Mouse (Mus musculus): ENCODE measurements around the gene Crlf2. TPM values are rescaled to one million over a fixed set of nuclear protein-coding genes. Genes with fewer than 3 reads are reported as not detected.
A peak's percentile ranks its signal among the peaks of the same experiment; 100 is the strongest.

The Crlf2 gene
- polyA plus RNA-seq, 1 experiment from 2014 or later = 3.3 TPM

GRCm38 (mm10) chr5:109552116-109552515 lies 6.7 kb downstream of the Crlf2 start:
- Histone ChIP-seq H3K4me1 (replicated peaks; ENCODE audit: control insufficient read depth, insufficient read depth, low read length) (no peaks in the 10 kb centered on the region), H3K4me3 (ENCODE audit: low read depth, low read length) (no peak overlapping the region), H3K27me3 (ENCODE audit: control insufficient read depth, insufficient read depth, low read length) (no peaks in the 10 kb centered on the region), H3K27ac (ENCODE audit: low read depth, low read length) (no peak overlapping the region), H3K4me2 (ENCODE audit: low read depth, low read length, severe bottlenecking) (no peak overlapping the region), H3K36me3 (ENCODE audit: control insufficient read depth, insufficient read depth, low read length) (no peaks in the 10 kb centered on the region; the same call in 1 of the 2 replicates), H3K9ac (ENCODE audit: low read length) (no peak overlapping the region), H3K9me3 (ENCODE audit: control insufficient read depth, low read length) (peaks cover 42% of the 10 kb centered on the region)
- ATAC-seq (replicated peaks; ENCODE audit: low FRiP score) (no peak), DNase-seq (ENCODE audit: low spot score) (no peak)
- 86% methylated on average over 9 of the region's 13 CpGs for WGBS

GRCm38 (mm10) chr5:109551041-109551765 lies 7.6 kb downstream of the Crlf2 start:
- H3K4me1 ChIP-seq (replicated peaks; ENCODE audit: control insufficient read depth, insufficient read depth, low read length) = no peaks in the 10 kb centered on the region
- no peak overlapping the region for H3K4me2 ChIP-seq (ENCODE audit: low read depth, low read length, severe bottlenecking)
- no peaks in the 10 kb centered on the region for H3K27me3 ChIP-seq (ENCODE audit: control insufficient read depth, insufficient read depth, low read length)
- H3K27ac ChIP-seq (ENCODE audit: low read depth, low read length) = no peak overlapping the region
- DNase-seq (ENCODE audit: low spot score) (peak; percentile 59), ATAC-seq (replicated peaks; ENCODE audit: low FRiP score) (no peak)
- no peak overlapping the region for H3K4me3 ChIP-seq (ENCODE audit: low read depth, low read length)
- H3K36me3 ChIP-seq (ENCODE audit: control insufficient read depth, insufficient read depth, low read length) = no peaks in the 10 kb centered on the region; the same call in 1 of the 2 replicates
- WGBS = 89% methylated on average over 25 of the region's 25 CpGs
- H3K9me3 ChIP-seq (ENCODE audit: control insufficient read depth, low read length) = peaks cover 35% of the 10 kb centered on the region
- no peak overlapping the region for H3K9ac ChIP-seq (ENCODE audit: low read length)

GRCm38 (mm10) chr5:109550225-109550935 lies 8.4 kb downstream of the Crlf2 start:
- ATAC-seq (replicated peaks; ENCODE audit: low FRiP score) (no peak), DNase-seq (ENCODE audit: low spot score) (peak; percentile 48)
- H3K4me1 ChIP-seq (replicated peaks; ENCODE audit: control insufficient read depth, insufficient read depth, low read length) = no peaks in the 10 kb centered on the region
- 91% methylated on average over 35 of the region's 36 CpGs for WGBS
- peaks cover 26% of the 10 kb centered on the region for H3K9me3 ChIP-seq (ENCODE audit: control insufficient read depth, low read length)
- H3K4me2 ChIP-seq (ENCODE audit: low read depth, low read length, severe bottlenecking) = no peak overlapping the region
- no peak overlapping the region for H3K27ac ChIP-seq (ENCODE audit: low read depth, low read length)
- no peaks in the 10 kb centered on the region for H3K27me3 ChIP-seq (ENCODE audit: control insufficient read depth, insufficient read depth, low read length)
- H3K9ac ChIP-seq (ENCODE audit: low read length) = no peak overlapping the region
- no peaks in the 10 kb centered on the region for H3K36me3 ChIP-seq (ENCODE audit: control insufficient read depth, insufficient read depth, low read length)
- no peak overlapping the region for H3K4me3 ChIP-seq (ENCODE audit: low read depth, low read length)

- no peaks in the 10 kb centered on the region for H3K27me3 ChIP-seq (ENCODE audit: control insufficient read depth, insufficient read depth, low read length)
- WGBS = 72% methylated on average over 9 of the region's 9 CpGs
- no peak overlapping the region for H3K9ac ChIP-seq (ENCODE audit: low read length)
- ATAC-seq (replicated peaks; ENCODE audit: low FRiP score) (no peak), DNase-seq (ENCODE audit: low spot score) (peak; percentile 39)
- no peak overlapping the region for H3K27ac ChIP-seq (ENCODE audit: low read depth, low read length)
- H3K4me3 ChIP-seq (ENCODE audit: low read depth, low read length) = no peak overlapping the region
- no peak overlapping the region for H3K4me2 ChIP-seq (ENCODE audit: low read depth, low read length, severe bottlenecking)
- no peaks in the 10 kb centered on the region for H3K36me3 ChIP-seq (ENCODE audit: control insufficient read depth, insufficient read depth, low read length)
- H3K4me1 ChIP-seq (replicated peaks; ENCODE audit: control insufficient read depth, insufficient read depth, low read length) = no peaks in the 10 kb centered on the region
- H3K9me3 ChIP-seq (ENCODE audit: control insufficient read depth, low read length) = peaks cover 21% of the 10 kb centered on the region
Measured at GRCm38 (mm10) chr5:109548712-109549111, 10.1 kb downstream of the Crlf2 start.

GRCm38 (mm10) chr5:109547112-109547511 lies 11.7 kb downstream of the Crlf2 start:
- Histone ChIP-seq H3K27ac (ENCODE audit: low read depth, low read length) (no peak overlapping the region), H3K9me3 (ENCODE audit: control insufficient read depth, low read length) (peaks cover 12% of the 10 kb centered on the region), H3K9ac (ENCODE audit: low read length) (no peak overlapping the region), H3K4me3 (ENCODE audit: low read depth, low read length) (no peak overlapping the region), H3K4me1 (replicated peaks; ENCODE audit: control insufficient read depth, insufficient read depth, low read length) (no peaks in the 10 kb centered on the region), H3K36me3 (ENCODE audit: control insufficient read depth, insufficient read depth, low read length) (no peaks in the 10 kb centered on the region), H3K27me3 (ENCODE audit: control insufficient read depth, insufficient read depth, low read length) (no peaks in the 10 kb centered on the region), H3K4me2 (ENCODE audit: low read depth, low read length, severe bottlenecking) (no peak overlapping the region)
- DNase-seq (ENCODE audit: low spot score) (no peak), ATAC-seq (replicated peaks; ENCODE audit: low FRiP score) (no peak)
- 84% methylated on average over 2 of the region's 2 CpGs for WGBS

- Histone ChIP-seq H3K27ac (ENCODE audit: low read depth, low read length) (no peak overlapping the region), H3K4me3 (ENCODE audit: low read depth, low read length) (no peak overlapping the region), H3K9me3 (ENCODE audit: control insufficient read depth, low read length) (no peaks in the 10 kb centered on the region; the same call in 1 of the 2 replicates), H3K27me3 (ENCODE audit: control insufficient read depth, insufficient read depth, low read length) (no peaks in the 10 kb centered on the region), H3K4me2 (ENCODE audit: low read depth, low read length, severe bottlenecking) (no peak overlapping the region), H3K9ac (ENCODE audit: low read length) (no peak overlapping the region), H3K4me1 (replicated peaks; ENCODE audit: control insufficient read depth, insufficient read depth, low read length) (no peaks in the 10 kb centered on the region), H3K36me3 (ENCODE audit: control insufficient read depth, insufficient read depth, low read length) (no peaks in the 10 kb centered on the region)
- no peak for DNase-seq (ENCODE audit: low spot score)
- ATAC-seq (replicated peaks; ENCODE audit: low FRiP score) = no peak
Measured at GRCm38 (mm10) chr5:109509679-109510078, 49.1 kb downstream of the Crlf2 start.

GRCm38 (mm10) chr5:109506729-109507128 lies 52.1 kb downstream of the Crlf2 start:
- H3K4me1 ChIP-seq (replicated peaks; ENCODE audit: control insufficient read depth, insufficient read depth, low read length) = no peaks in the 10 kb centered on the region
- H3K27ac ChIP-seq (ENCODE audit: low read depth, low read length) = no peak overlapping the region
- no peaks in the 10 kb centered on the region; the same call in 1 of the 2 replicates for H3K9me3 ChIP-seq (ENCODE audit: control insufficient read depth, low read length)
- ATAC-seq (replicated peaks; ENCODE audit: low FRiP score) (no peak), DNase-seq (ENCODE audit: low spot score) (no peak)
- H3K36me3 ChIP-seq (ENCODE audit: control insufficient read depth, insufficient read depth, low read length) = no peaks in the 10 kb centered on the region
- WGBS = 4% methylated on average over 1 of the region's 1 CpGs
- no peak overlapping the region for H3K4me2 ChIP-seq (ENCODE audit: low read depth, low read length, severe bottlenecking)
- H3K9ac ChIP-seq (ENCODE audit: low read length) = no peak overlapping the region
- no peak overlapping the region for H3K4me3 ChIP-seq (ENCODE audit: low read depth, low read length)
- H3K27me3 ChIP-seq (ENCODE audit: control insufficient read depth, insufficient read depth, low read length) = no peaks in the 10 kb centered on the region

All from forebrain, embryonic 11.5 days (tissue).